Mouse (Mus musculus) heart, embryonic 11.5 days (tissue): ENCODE data around the gene Gart. TPM values are rescaled to one million over a fixed set of nuclear protein-coding genes. Genes with fewer than 3 reads are reported as not detected.
A peak's percentile ranks its signal among the peaks of the same experiment; 100 is the strongest.

Source experiments
- ATAC-seq: fragments of 200-750 bp; cut with Nextera tagmentation; replicated peaks from 2 replicates; pipeline ENCODE4 v1.8.0; 2017; ENCODE audit warnings: moderate library complexity; ENCODE audit not compliant: insufficient number of reproducible peaks, low FRiP score, low TSS enrichment
- H3K27ac ChIP-seq: fragments of 300-500 bp; sonication (generic); 2 replicates; pipeline ENCODE4 v1.5.1; 2014; ENCODE audit warnings: mild to moderate bottlenecking, low read depth, low read length
- H3K27me3 ChIP-seq: fragments of 300-500 bp; sonication (generic); 2 replicates; pipeline ENCODE4 v1.6.1; 2014; ENCODE audit warnings: mild to moderate bottlenecking, low read length, mixed read lengths; ENCODE audit not compliant: control insufficient read depth, insufficient read depth
- H3K36me3 ChIP-seq: fragments of 300-500 bp; sonication (generic); 2 replicates; pipeline ENCODE4 v1.6.1; 2014; ENCODE audit warnings: mild to moderate bottlenecking, low read length, moderate library complexity, mixed read lengths; ENCODE audit not compliant: control insufficient read depth, insufficient read depth
- H3K4me1 ChIP-seq: fragments of 300-500 bp; sonication (generic); 2 replicates; pipeline ENCODE4 v1.6.1; 2014; ENCODE audit warnings: low read length; ENCODE audit not compliant: control insufficient read depth, insufficient read depth
- H3K4me2 ChIP-seq: fragments of 300-500 bp; sonication (generic); 2 replicates; pipeline ENCODE4 v1.6.1; 2014; ENCODE audit warnings: mild to moderate bottlenecking, moderate library complexity
- H3K4me3 ChIP-seq: fragments of 300-500 bp; sonication (generic); 2 replicates; pipeline ENCODE4 v1.5.1; 2014; ENCODE audit warnings: low read depth, low read length
- H3K9ac ChIP-seq: fragments of 300-500 bp; sonication (generic); 2 replicates; pipeline ENCODE4 v1.6.1; 2014; ENCODE audit warnings: mild to moderate bottlenecking, low read depth, low read length, moderate library complexity
- H3K9me3 ChIP-seq: fragments of 300-500 bp; sonication (generic); replicated peaks from 2 replicates; pipeline ENCODE4 v1.6.1; 2016; ENCODE audit warnings: low read length; ENCODE audit not compliant: control insufficient read depth
- WGBS: fragments of 180-500 bp; shearing (Covaris S2); extraction: QIAGEN DNeasy Blood & Tissue Kit; methylation state at CpG from one replicate; pipeline ENCODE4 v1.1.7; 2014; ENCODE audit not compliant: insufficient replicate concordance; 5-methylcytosine and 5-hydroxymethylcytosine counted together
- polyA plus RNA-seq: library from polyadenylated mRNA; unstranded; fragments of >200 nt; fragmentation: Nextera tagmentation; extraction: Ambion mirVana; gene quantifications from 2 replicates; pipeline ENCODE4 v1.2.1, GENCODE M21; 2014

The Gart gene
- polyA plus RNA-seq, 1 experiment from 2014 or later, result 84.5 TPM

GRCm38 (mm10) chr16:91629749-91630148 is 17.0 kb downstream of the Gart start:
- no peaks in the 10 kb centered on the region for H3K4me1 ChIP-seq
- H3K9ac ChIP-seq, result no peak overlapping the region
- no peak overlapping the region for H3K4me2 ChIP-seq
- no peaks in the 10 kb centered on the region for H3K9me3 ChIP-seq
- H3K36me3 ChIP-seq, result peaks cover 31% of the 10 kb centered on the region
- 91% methylated on average over 4 of the region's 4 CpGs for WGBS
- no peak for ATAC-seq
- H3K27me3 ChIP-seq, result no peaks in the 10 kb centered on the region
- no peak overlapping the region for H3K4me3 ChIP-seq
- no peak overlapping the region for H3K27ac ChIP-seq

GRCm38 (mm10) chr16:91628673-91629072 is 18.1 kb downstream of the Gart start:
- no peaks in the 10 kb centered on the region for H3K4me1 ChIP-seq
- no peak overlapping the region for H3K4me3 ChIP-seq
- no peak overlapping the region for H3K9ac ChIP-seq
- no peak overlapping the region for H3K4me2 ChIP-seq
- H3K27me3 ChIP-seq, result no peaks in the 10 kb centered on the region
- H3K9me3 ChIP-seq, result no peaks in the 10 kb centered on the region
- H3K36me3 ChIP-seq, result peaks cover 28% of the 10 kb centered on the region
- no peak for ATAC-seq
- 89% methylated on average over 3 of the region's 3 CpGs for WGBS
- H3K27ac ChIP-seq, result no peak overlapping the region

- Histone ChIP-seq H3K4me1 (no peaks in the 10 kb centered on the region), H3K4me3 (no peak overlapping the region), H3K36me3 (peaks cover 32% of the 10 kb centered on the region), H3K4me2 (no peak overlapping the region), H3K27ac (no peak overlapping the region), H3K9me3 (no peaks in the 10 kb centered on the region), H3K9ac (no peak overlapping the region), H3K27me3 (no peaks in the 10 kb centered on the region)
- 83% methylated on average over 7 of the region's 7 CpGs for WGBS
- no peak for ATAC-seq
Measured at GRCm38 (mm10) chr16:91627831-91628230, 18.9 kb downstream of the Gart start.

- Histone ChIP-seq H3K27ac (no peak overlapping the region), H3K36me3 (peaks cover 25% of the 10 kb centered on the region; the same call in 1 of the 2 replicates), H3K4me1 (no peaks in the 10 kb centered on the region), H3K4me3 (no peak overlapping the region), H3K9ac (no peak overlapping the region), H3K9me3 (no peaks in the 10 kb centered on the region), H3K4me2 (no peak overlapping the region), H3K27me3 (0 out of 2 replicates have a peak, but pooled peaks cover 1% of the 10 kb centered on the region)
- 90% methylated on average over 9 of the region's 9 CpGs for WGBS
- ATAC-seq, result no peak
Measured at GRCm38 (mm10) chr16:91623074-91623473, 23.7 kb downstream of the Gart start.

- Histone ChIP-seq H3K27me3 (0 out of 2 replicates have a peak, but pooled peaks cover 6% of the 10 kb centered on the region), H3K36me3 (peaks cover 22% of the 10 kb centered on the region; the same call in 1 of the 2 replicates), H3K4me3 (no peak overlapping the region), H3K4me2 (no peak overlapping the region), H3K4me1 (no peaks in the 10 kb centered on the region), H3K9me3 (no peaks in the 10 kb centered on the region), H3K27ac (no peak overlapping the region), H3K9ac (no peak overlapping the region)
- 86% methylated on average over 11 of the region's 11 CpGs for WGBS
- no peak for ATAC-seq
Measured at GRCm38 (mm10) chr16:91620991-91621390, 25.8 kb downstream of the Gart start.

- Histone ChIP-seq H3K27me3 (0 out of 2 replicates have a peak, but pooled peaks cover 6% of the 10 kb centered on the region), H3K9me3 (no peaks in the 10 kb centered on the region), H3K36me3 (peaks cover 22% of the 10 kb centered on the region; the same call in 1 of the 2 replicates), H3K27ac (no peak overlapping the region), H3K4me3 (no peak overlapping the region), H3K4me2 (no peak overlapping the region), H3K4me1 (no peaks in the 10 kb centered on the region), H3K9ac (no peak overlapping the region)
- no peak for ATAC-seq
- WGBS, result 86% methylated on average over 5 of the region's 5 CpGs
Measured at GRCm38 (mm10) chr16:91620185-91620584, 26.6 kb downstream of the Gart start.

GRCm38 (mm10) chr16:91618511-91619501 is 27.9 kb downstream of the Gart start, which contains the start of gene Dnajc28:
Dnajc28 (minus strand) TSS chr16:91619026.
- H3K27ac ChIP-seq, result no peak within 1 kb of the TSS
- peak within 1 kb of the TSS; percentile 93 for H3K4me2 ChIP-seq
- peak within 1 kb of the TSS; percentile 67 for H3K4me3 ChIP-seq
- peaks cover 22% of the 10 kb centered on the region; the same call in 1 of the 2 replicates for H3K36me3 ChIP-seq
- 10% methylated on average over 39 of the region's 39 CpGs for WGBS
- 0 out of 2 replicates have a peak, but pooled peaks cover 6% of the 10 kb centered on the region for H3K27me3 ChIP-seq
- no peaks in the 10 kb centered on the region for H3K9me3 ChIP-seq
- no peaks in the 10 kb centered on the region for H3K4me1 ChIP-seq
- peak within 1 kb of the TSS; percentile 78 for H3K9ac ChIP-seq
- peak; percentile 84 for ATAC-seq

- no peak overlapping the region for H3K27ac ChIP-seq
- H3K4me2 ChIP-seq, result no peak overlapping the region
- no peaks in the 10 kb centered on the region for H3K4me1 ChIP-seq
- no peaks in the 10 kb centered on the region for H3K36me3 ChIP-seq
- H3K9me3 ChIP-seq, result no peaks in the 10 kb centered on the region
- no peak overlapping the region for H3K9ac ChIP-seq
- ATAC-seq, result no peak
- H3K27me3 ChIP-seq, result 0 out of 2 replicates have a peak, but pooled peaks cover 6% of the 10 kb centered on the region
- no peak overlapping the region for H3K4me3 ChIP-seq
- WGBS, result 78% methylated on average over 6 of the region's 6 CpGs
Measured at GRCm38 (mm10) chr16:91614552-91614951, 32.2 kb downstream of the Gart start.
